Mouse (Mus musculus) neural tube, embryonic 14.5 days (tissue): Measurements from ENCODE around the gene Abtb2. TPM values are rescaled to one million over a fixed set of nuclear protein-coding genes. Genes with fewer than 3 reads are reported as not detected.
A peak's percentile ranks its signal among the peaks of the same experiment; 100 is the strongest.

Source experiments
- ATAC-seq: fragments of 200-750 bp; cut with Nextera tagmentation; 2 replicates; pipeline ENCODE4 v1.8.0; 2017; ENCODE audit warnings: low read depth, mild to moderate bottlenecking, moderate TSS enrichment, moderate library complexity
- H3K27ac ChIP-seq: fragments of 300-500 bp; sonication (generic); 2 replicates; pipeline ENCODE4 v1.5.1; 2014; ENCODE audit warnings: low read depth, mild to moderate bottlenecking, control low read depth, low read length, moderate library complexity, mixed read lengths
- H3K27me3 ChIP-seq: fragments of 300-500 bp; sonication (generic); 2 replicates; pipeline ENCODE4 v1.6.1; 2014; ENCODE audit warnings: low read length; ENCODE audit not compliant: control insufficient read depth, insufficient read depth
- H3K36me3 ChIP-seq: fragments of 300-500 bp; sonication (generic); 2 replicates; pipeline ENCODE4 v1.6.1; 2014; ENCODE audit warnings: low read length, mixed read lengths; ENCODE audit not compliant: control insufficient read depth, insufficient read depth
- H3K4me1 ChIP-seq: fragments of 300-500 bp; sonication (generic); 2 replicates; pipeline ENCODE4 v1.6.1; 2014; ENCODE audit warnings: low read length; ENCODE audit not compliant: control insufficient read depth, insufficient read depth
- H3K4me2 ChIP-seq: fragments of 300-500 bp; sonication (generic); 2 replicates; pipeline ENCODE4 v1.6.1; 2014; ENCODE audit warnings: mild to moderate bottlenecking, low read depth, low read length, control low read depth
- H3K4me3 ChIP-seq: fragments of 300-500 bp; sonication (generic); 2 replicates; pipeline ENCODE4 v1.5.1; 2014; ENCODE audit warnings: low read depth, low read length, control low read depth, mixed read lengths
- H3K9ac ChIP-seq: fragments of 300-500 bp; sonication (generic); replicated peaks from 2 replicates; pipeline ENCODE4 v1.6.1; 2014; ENCODE audit warnings: low read depth, mild to moderate bottlenecking, control low read depth, low read length, mixed read lengths
- H3K9me3 ChIP-seq: fragments of 300-500 bp; sonication (generic); 2 replicates; pipeline ENCODE4 v1.6.1; 2016; ENCODE audit warnings: low read length; ENCODE audit not compliant: control insufficient read depth
- WGBS: fragments of 180-500 bp; shearing (Covaris S2); extraction: QIAGEN DNeasy Blood & Tissue Kit; methylation state at CpG from one replicate; pipeline ENCODE4 v1.1.7; 2014; 5-methylcytosine and 5-hydroxymethylcytosine counted together
- polyA plus RNA-seq: library from polyadenylated mRNA; unstranded; fragments of >200 nt; fragmentation: Nextera tagmentation; extraction: Ambion mirVana; gene quantifications from 2 replicates; pipeline ENCODE4 v1.2.1, GENCODE M21; 2014

Abtb2 gene
- polyA plus RNA-seq, 1 experiment from 2014 or later = 7.8 TPM

- Histone ChIP-seq H3K9ac (no peak overlapping the region), H3K27me3 (no peaks in the 10 kb centered on the region)
- WGBS = 73% methylated on average over 4 of the region's 4 CpGs
These were observed 103.5 kb downstream of the Abtb2 start for GRCm38 (mm10) chr2:103669561-103669960.

DNA sequence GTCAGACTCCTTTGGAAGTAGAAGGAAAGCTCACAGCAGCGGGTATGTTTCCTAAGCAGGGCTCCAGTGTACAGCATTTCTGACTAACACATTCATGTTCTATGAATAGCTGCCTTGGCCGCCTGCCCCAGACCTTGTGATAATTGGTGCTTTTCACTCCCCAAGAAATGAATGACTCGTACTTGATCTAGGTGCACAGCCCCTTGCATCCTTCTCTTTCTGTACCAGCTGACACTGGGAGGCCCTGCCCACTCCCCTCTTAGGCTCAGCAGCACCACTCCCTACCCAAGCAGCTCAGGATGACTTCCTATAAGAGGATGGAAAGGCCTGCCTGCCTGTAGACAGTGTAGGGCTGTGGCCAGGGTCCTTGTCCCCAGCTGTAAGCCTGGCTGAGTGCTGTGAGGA, 104.2 kb downstream of the Abtb2 start:
- no peak overlapping the region for H3K4me2 ChIP-seq
- WGBS = 45% methylated on average over 3 of the region's 3 CpGs
- no peaks in the 10 kb centered on the region for H3K9me3 ChIP-seq
- H3K4me1 ChIP-seq = peaks cover 12% of the 10 kb centered on the region
- no peaks in the 10 kb centered on the region for H3K27me3 ChIP-seq
- H3K27ac ChIP-seq = no peak overlapping the region
- ATAC-seq = peak; percentile 53
- H3K9ac ChIP-seq = no peak overlapping the region
- no peaks in the 10 kb centered on the region for H3K36me3 ChIP-seq
- H3K4me3 ChIP-seq = no peak overlapping the region

More at GRCm38 (mm10) chr2:103669561-103669960, 103.5 kb downstream of the Abtb2 start:
- peaks cover 12% of the 10 kb centered on the region for H3K4me1 ChIP-seq
- H3K4me2 ChIP-seq = no peak overlapping the region
- ATAC-seq = no peak
- no peaks in the 10 kb centered on the region for H3K9me3 ChIP-seq
- no peak overlapping the region for H3K27ac ChIP-seq
- no peak overlapping the region for H3K4me3 ChIP-seq
- no peaks in the 10 kb centered on the region for H3K36me3 ChIP-seq

- no peak overlapping the region for H3K27ac ChIP-seq
- no peak overlapping the region for H3K4me3 ChIP-seq
- no peak for ATAC-seq
- peaks cover 12% of the 10 kb centered on the region for H3K4me1 ChIP-seq
- H3K4me2 ChIP-seq = no peak overlapping the region
- no peaks in the 10 kb centered on the region for H3K9me3 ChIP-seq
- H3K36me3 ChIP-seq = no peaks in the 10 kb centered on the region
- 76% methylated on average over 7 of the region's 7 CpGs for WGBS
- H3K27me3 ChIP-seq = no peaks in the 10 kb centered on the region
- no peak overlapping the region for H3K9ac ChIP-seq
These were observed 106.5 kb downstream of the Abtb2 start for GRCm38 (mm10) chr2:103672573-103673119.

GRCm38 (mm10) chr2:103673609-103674008, 107.5 kb downstream of the Abtb2 start:
- H3K4me2 ChIP-seq = no peak overlapping the region
- no peak overlapping the region for H3K27ac ChIP-seq
- H3K4me1 ChIP-seq = peaks cover 3% of the 10 kb centered on the region; the same call in 1 of the 2 replicates
- WGBS = 94% methylated on average over 4 of the region's 4 CpGs
- H3K36me3 ChIP-seq = no peaks in the 10 kb centered on the region
- no peaks in the 10 kb centered on the region for H3K27me3 ChIP-seq
- ATAC-seq = no peak
- no peak overlapping the region for H3K4me3 ChIP-seq
- no peaks in the 10 kb centered on the region for H3K9me3 ChIP-seq
- H3K9ac ChIP-seq = no peak overlapping the region

DNA sequence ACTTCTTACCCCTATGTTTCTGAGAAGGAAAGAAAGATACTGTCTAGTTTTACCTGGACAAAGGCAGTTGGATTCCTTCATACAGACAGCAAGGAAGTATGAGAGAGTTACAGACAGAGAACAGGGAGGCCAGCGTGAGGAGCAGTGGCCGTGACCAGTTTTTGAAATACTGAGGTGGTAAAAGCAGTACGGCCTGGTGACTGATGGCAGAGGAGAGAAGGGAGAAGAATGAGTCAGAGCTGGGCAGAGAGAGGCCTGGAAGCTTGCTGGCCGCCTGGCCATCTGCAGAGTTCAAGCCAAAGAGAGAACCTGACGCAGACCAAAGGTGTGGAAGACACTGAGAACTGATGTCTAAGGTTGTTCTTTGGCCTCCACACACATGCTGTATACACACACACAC, 109.3 kb downstream of the Abtb2 start:
- H3K9ac ChIP-seq = no peak overlapping the region
- no peaks in the 10 kb centered on the region for H3K9me3 ChIP-seq
- H3K27me3 ChIP-seq = no peaks in the 10 kb centered on the region
- H3K27ac ChIP-seq = no peak overlapping the region
- H3K4me2 ChIP-seq = no peak overlapping the region
- ATAC-seq = no peak
- no peaks in the 10 kb centered on the region for H3K4me1 ChIP-seq
- H3K36me3 ChIP-seq = no peaks in the 10 kb centered on the region
- H3K4me3 ChIP-seq = no peak overlapping the region
- WGBS = 88% methylated on average over 5 of the region's 5 CpGs

DNA sequence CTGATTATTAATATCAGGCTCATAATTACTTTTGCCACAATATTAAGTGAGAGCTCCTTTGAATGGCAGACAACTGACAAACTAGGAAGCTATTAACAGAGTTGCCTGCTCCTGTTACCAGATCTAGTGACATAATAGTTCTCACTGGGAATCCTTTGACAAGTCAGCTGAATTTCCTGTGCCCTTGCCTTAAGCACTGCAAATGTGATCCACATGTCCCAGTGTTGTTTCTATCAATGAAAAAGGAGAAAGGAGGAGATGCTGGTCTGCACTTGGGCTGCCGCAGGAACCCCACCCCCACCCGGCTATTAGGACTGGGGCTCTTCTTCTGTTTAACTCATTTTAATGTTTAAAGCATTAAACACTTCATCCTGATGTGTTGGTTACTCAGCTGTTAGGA, 110.7 kb downstream of the Abtb2 start:
- no peak overlapping the region for H3K4me3 ChIP-seq
- no peaks in the 10 kb centered on the region for H3K27me3 ChIP-seq
- no peak overlapping the region for H3K9ac ChIP-seq
- no peak overlapping the region for H3K4me2 ChIP-seq
- H3K9me3 ChIP-seq = no peaks in the 10 kb centered on the region
- WGBS = 74% methylated on average over 2 of the region's 2 CpGs
- H3K4me1 ChIP-seq = no peaks in the 10 kb centered on the region
- ATAC-seq = no peak
- H3K36me3 ChIP-seq = no peaks in the 10 kb centered on the region
- no peak overlapping the region for H3K27ac ChIP-seq

- H3K9me3 ChIP-seq = no peaks in the 10 kb centered on the region
- no peak for ATAC-seq
- no peak overlapping the region for H3K9ac ChIP-seq
These were observed 111.7 kb downstream of the Abtb2 start for GRCm38 (mm10) chr2:103677614-103678369.

GRCm38 (mm10) chr2:103678433-103678832, 112.3 kb downstream of the Abtb2 start:
- H3K4me1 ChIP-seq = no peaks in the 10 kb centered on the region
- no peak overlapping the region for H3K4me3 ChIP-seq
- H3K27me3 ChIP-seq = no peaks in the 10 kb centered on the region
- H3K9me3 ChIP-seq = no peaks in the 10 kb centered on the region
- H3K36me3 ChIP-seq = no peaks in the 10 kb centered on the region
- no peak overlapping the region for H3K27ac ChIP-seq
- no peak for ATAC-seq
- no peak overlapping the region for H3K4me2 ChIP-seq
- no peak overlapping the region for H3K9ac ChIP-seq
- 92% methylated on average over 6 of the region's 6 CpGs for WGBS

More at GRCm38 (mm10) chr2:103677614-103678369, 111.7 kb downstream of the Abtb2 start:
- Histone ChIP-seq H3K4me2 (no peak overlapping the region), H3K4me1 (no peaks in the 10 kb centered on the region), H3K36me3 (no peaks in the 10 kb centered on the region), H3K4me3 (no peak overlapping the region), H3K27ac (no peak overlapping the region), H3K27me3 (no peaks in the 10 kb centered on the region)
- WGBS = 71% methylated on average over 7 of the region's 7 CpGs

- 83% methylated on average over 9 of the region's 9 CpGs for WGBS
- Histone ChIP-seq H3K4me2 (no peak overlapping the region), H3K9me3 (no peaks in the 10 kb centered on the region), H3K27me3 (no peaks in the 10 kb centered on the region), H3K4me3 (no peak overlapping the region), H3K9ac (no peak overlapping the region), H3K36me3 (no peaks in the 10 kb centered on the region), H3K4me1 (no peaks in the 10 kb centered on the region), H3K27ac (no peak overlapping the region)
- no peak for ATAC-seq
These were observed 114.4 kb downstream of the Abtb2 start for GRCm38 (mm10) chr2:103680364-103681110.
